Mouse (Mus musculus) cerebellum, adult 18-20 months (tissue): ENCODE measurements around the gene Rhox3e.
"Not testable (repeated sequence)": the region's sequence is repeated elsewhere in the genome, so short reads cannot be mapped to it uniquely, and the experiment has no call there.

Source experiments
- DNase-seq, 2 experiments: peaks; one replicate each; pipeline ENCODE4 v3.0.0; 2021

Gene Rhox3e

DNA sequence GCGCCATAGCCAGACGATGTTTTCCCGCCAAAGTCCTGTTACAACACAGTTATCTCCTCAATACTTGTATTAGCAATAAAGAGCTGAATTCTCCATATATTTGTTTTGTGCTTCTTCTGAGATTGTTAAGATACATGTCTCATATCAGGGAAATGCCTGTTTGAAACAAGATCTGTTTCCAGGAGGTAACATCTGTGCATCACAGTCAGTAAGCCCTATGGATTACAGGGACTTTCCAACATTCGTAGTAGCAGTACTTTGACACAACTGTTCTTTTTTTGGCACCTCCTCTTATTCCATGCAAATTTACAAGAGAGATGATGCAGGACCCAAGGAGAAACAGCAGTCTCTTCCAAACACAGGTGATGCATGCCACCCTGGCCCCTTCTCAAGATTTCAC is at the start of gene Rhox3e:
Gene Rhox3e, plus strand, starts transcription at position 301 of the 400 bp plus-strand sequence.
- DNase-seq = not testable (repeated sequence)

DNA sequence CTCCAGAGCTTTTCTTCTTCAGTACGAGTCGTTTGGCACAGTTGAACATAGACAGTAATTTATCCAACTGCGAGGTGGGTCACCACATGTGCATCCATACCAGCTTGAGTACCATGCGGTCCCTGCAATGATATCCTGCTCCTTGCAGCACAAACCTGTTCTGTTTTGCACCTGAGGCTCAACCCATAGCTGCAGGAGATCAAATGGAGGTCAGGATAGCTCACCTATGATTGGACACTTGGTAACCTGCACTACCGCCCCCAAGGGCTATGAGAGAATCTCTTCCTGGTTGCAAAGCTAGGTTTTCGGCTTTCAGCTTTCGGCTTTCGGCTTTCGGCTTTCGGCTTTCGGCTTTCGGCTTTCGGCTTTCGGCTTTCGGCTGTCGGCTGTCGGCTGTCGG is 27.8 kb upstream of the Rhox3e start, which contains the start of gene Rhox4d:
Gene Rhox4d, plus strand, starts transcription at position 301 of the 400 bp plus-strand sequence.
- not testable (repeated sequence) for DNase-seq

DNA sequence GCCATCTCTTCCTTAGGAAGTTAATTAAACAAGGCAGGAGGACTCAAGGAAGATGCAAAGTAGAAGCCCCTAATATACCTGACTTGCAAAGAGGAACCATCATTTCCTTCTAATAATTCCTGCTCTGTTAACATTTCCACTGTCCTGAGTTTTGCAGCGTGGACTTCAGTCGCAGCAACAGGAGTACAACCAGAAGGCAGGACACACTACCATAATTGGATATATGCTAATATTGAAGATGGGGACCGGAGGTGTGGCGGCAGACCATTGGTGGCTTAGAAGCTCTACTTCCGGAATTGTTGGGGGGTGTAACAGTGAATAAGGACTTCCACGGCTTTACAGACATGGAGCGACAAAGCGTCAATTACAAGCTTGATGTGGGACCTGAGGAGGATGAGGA is 11.7 kb upstream of the Rhox3e start, which contains the start of gene Rhox2e:
Gene Rhox2e, plus strand, starts transcription at position 301 of the 400 bp plus-strand sequence.
- not testable (repeated sequence) for DNase-seq

DNA sequence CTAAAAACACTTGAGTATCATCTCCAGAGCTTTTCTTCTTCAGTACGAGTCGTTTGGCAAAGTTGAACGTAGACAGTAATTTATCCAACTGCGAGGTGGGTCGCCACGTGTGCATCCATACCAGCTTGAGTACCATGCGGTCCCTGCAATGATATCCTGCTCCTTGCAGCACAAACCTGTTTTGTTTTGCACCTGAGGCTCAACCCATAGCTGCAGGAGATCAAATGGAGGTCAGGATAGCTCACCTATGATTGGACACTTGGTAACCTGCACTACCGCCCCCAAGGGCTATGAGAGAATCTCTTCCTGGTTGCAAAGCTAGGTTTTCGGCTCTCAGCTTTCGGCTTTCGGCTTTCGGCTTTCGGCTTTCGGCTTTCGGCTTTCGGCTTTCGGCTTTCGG is 15.3 kb downstream of the Rhox3e start, which contains the start of gene Rhox4e:
Gene Rhox4e, plus strand, starts transcription at position 301 of the 400 bp plus-strand sequence.
- not testable (repeated sequence) for DNase-seq

DNA sequence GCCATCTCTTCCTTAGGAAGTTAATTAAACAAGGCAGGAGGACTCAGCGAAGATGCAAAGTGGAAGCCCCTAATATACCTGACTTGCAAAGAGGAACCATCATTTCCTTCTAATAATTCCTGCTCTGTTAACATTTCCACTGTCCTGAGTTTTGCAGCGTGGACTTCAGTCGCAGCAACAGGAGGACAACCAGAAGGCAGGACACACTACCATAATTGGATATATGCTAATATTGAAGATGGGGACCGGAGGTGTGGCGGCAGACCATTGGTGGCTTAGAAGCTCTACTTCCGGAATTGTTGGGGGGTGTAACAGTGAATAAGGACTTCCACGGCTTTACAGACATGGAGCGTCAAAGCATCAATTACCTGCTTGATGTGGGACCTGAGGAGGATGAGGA is 29.3 kb downstream of the Rhox3e start, which contains the start of gene Rhox2f:
Gene Rhox2f, plus strand, starts transcription at position 301 of the 400 bp plus-strand sequence.
- DNase-seq = not testable (repeated sequence)

DNA sequence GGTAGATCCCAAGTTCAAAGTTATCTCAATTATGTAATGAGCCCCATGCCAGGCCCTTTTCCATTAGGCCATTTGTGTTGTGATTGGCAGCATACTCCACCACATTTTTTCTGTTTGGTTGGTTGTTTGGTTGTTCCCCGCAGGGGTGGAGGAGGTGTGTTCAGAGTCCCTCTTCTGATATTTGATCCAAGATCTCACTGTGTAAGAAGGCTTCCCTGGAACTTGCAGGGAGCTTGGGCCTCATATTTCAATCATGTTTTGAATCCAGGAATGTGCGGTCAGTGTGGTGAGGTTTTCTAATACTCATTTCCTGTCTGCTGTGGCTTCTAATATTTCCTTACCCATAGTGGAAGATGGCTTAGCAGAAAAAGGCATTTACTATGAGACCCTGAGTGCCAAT is 30.8 kb downstream of the Rhox3e start:
- DNase-seq = not testable (repeated sequence)

DNA sequence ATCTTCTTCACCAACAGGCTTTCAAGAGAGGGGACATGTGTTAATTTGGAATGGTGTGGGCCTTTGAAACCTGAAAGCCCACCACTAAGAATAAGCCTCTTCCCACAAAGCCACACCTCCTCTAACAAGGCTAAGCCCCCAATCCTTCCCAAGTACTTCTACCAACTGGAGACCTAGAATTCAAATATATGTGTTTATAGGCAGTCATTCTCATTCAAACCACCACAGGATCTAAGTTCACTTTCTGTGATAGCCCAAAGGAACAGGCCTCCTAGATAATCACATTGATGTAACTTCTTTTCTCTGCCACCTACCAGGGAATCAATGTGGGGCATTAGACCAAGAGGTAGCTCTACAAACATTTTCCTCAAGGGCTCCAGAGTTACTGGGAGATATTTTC is 38.9 kb downstream of the Rhox3e start, which contains the start of gene Rhox3f:
Gene Rhox3f, plus strand, starts transcription at position 301 of the 400 bp plus-strand sequence.
- not testable (repeated sequence) for DNase-seq
